Mouse (Mus musculus) embryonic facial prominence, embryonic 11.5 days (tissue): ENCODE measurements around the gene Entpd2. TPM values are rescaled to one million over a fixed set of nuclear protein-coding genes. Genes with fewer than 3 reads are reported as not detected.

Source experiments
- ATAC-seq: fragments of 200-750 bp; cut with Nextera tagmentation; replicated peaks from 2 replicates; pipeline ENCODE4 v1.8.0; 2017; ENCODE audit warnings: low read depth; ENCODE audit not compliant: insufficient number of reproducible peaks, low FRiP score, low TSS enrichment
- DNase-seq: peaks from one replicate; pipeline ENCODE4 v3.0.0-alpha.2; 2015; ENCODE audit warnings: low spot score
- H3K27ac ChIP-seq: fragments of 300-500 bp; sonication (generic); replicated peaks from 2 replicates; pipeline ENCODE4 v1.5.1; 2014; ENCODE audit warnings: mild to moderate bottlenecking, low read depth, low read length, control low read depth
- H3K27me3 ChIP-seq: fragments of 300-500 bp; sonication (generic); 2 replicates; pipeline ENCODE4 v1.6.1; 2014; ENCODE audit warnings: mild to moderate bottlenecking, low read length, moderate library complexity, mixed read lengths; ENCODE audit not compliant: control insufficient read depth, insufficient read depth
- H3K36me3 ChIP-seq: fragments of 300-500 bp; sonication (generic); replicated peaks from 2 replicates; pipeline ENCODE4 v1.6.1; 2014; ENCODE audit warnings: low read depth, mild to moderate bottlenecking, low read length, moderate library complexity, mixed read lengths; ENCODE audit not compliant: control insufficient read depth, insufficient read depth
- H3K4me1 ChIP-seq: fragments of 300-500 bp; sonication (generic); 2 replicates; pipeline ENCODE4 v1.6.1; 2014; ENCODE audit warnings: low read length, mixed read lengths; ENCODE audit not compliant: control insufficient read depth, insufficient read depth
- H3K4me2 ChIP-seq: fragments of 300-500 bp; sonication (generic); 2 replicates; pipeline ENCODE4 v1.6.1; 2014; ENCODE audit warnings: low read depth, mild to moderate bottlenecking, control low read depth, low read length, moderate library complexity
- H3K4me3 ChIP-seq: fragments of 300-500 bp; sonication (generic); 2 replicates; pipeline ENCODE4 v1.5.1; 2014; ENCODE audit warnings: low read depth, low read length, control low read depth
- H3K9ac ChIP-seq: fragments of 300-500 bp; sonication (generic); replicated peaks from 2 replicates; pipeline ENCODE4 v1.6.1; 2014; ENCODE audit warnings: mild to moderate bottlenecking, control low read depth, low read length
- H3K9me3 ChIP-seq: fragments of 300-500 bp; sonication (generic); replicated peaks from 2 replicates; pipeline ENCODE4 v1.6.1; 2016; ENCODE audit warnings: mild to moderate bottlenecking, low read length, inconsistent platforms, mixed read lengths; ENCODE audit not compliant: control insufficient read depth
- WGBS: fragments of 180-500 bp; shearing (Covaris S2); extraction: QIAGEN DNeasy Blood & Tissue Kit; methylation state at CpG from one replicate; pipeline ENCODE4 v1.1.7; 2014; 5-methylcytosine and 5-hydroxymethylcytosine counted together
- polyA plus RNA-seq: library from polyadenylated mRNA; unstranded; fragments of >200 nt; fragmentation: Nextera tagmentation; extraction: Ambion mirVana; gene quantifications from 2 replicates; pipeline ENCODE4 v1.2.1, GENCODE M21; 2014

Entpd2 gene
- polyA plus RNA-seq, 1 experiment from 2014 or later = 0.10 TPM

DNA sequence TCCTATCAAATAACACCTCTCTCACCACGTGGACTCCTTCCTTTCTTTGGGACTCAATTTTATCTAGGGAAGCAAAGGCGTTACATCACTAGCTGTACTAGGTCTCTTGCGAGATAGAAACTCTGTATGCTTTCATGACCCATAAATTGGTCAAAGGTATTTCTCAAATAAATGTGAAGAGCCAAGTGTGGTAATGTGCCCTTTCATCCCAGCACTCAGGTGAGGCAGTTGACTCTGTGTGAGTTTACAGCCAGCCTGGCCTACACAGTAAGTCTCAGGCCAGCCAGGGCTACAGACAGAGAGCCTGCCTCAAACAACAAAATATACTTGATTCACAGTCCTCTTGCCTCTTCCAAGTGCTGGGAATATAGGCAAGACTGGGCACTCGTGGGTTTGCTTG is 35.8 kb upstream of the Entpd2 start:
- peaks cover 6% of the 10 kb centered on the region; the same call in 1 of the 2 replicates for H3K4me1 ChIP-seq
- H3K36me3 ChIP-seq = no peaks in the 10 kb centered on the region; the same call in 1 of the 2 replicates
- no peak overlapping the region for H3K4me3 ChIP-seq
- H3K4me2 ChIP-seq = no peak overlapping the region
- no peak overlapping the region for H3K9ac ChIP-seq
- H3K27me3 ChIP-seq = peaks cover 12% of the 10 kb centered on the region
- no peak for DNase-seq
- no peaks in the 10 kb centered on the region for H3K9me3 ChIP-seq
- H3K27ac ChIP-seq = no peak overlapping the region
- WGBS = 81% methylated on average over 4 of the region's 4 CpGs
- ATAC-seq = no peak

DNA sequence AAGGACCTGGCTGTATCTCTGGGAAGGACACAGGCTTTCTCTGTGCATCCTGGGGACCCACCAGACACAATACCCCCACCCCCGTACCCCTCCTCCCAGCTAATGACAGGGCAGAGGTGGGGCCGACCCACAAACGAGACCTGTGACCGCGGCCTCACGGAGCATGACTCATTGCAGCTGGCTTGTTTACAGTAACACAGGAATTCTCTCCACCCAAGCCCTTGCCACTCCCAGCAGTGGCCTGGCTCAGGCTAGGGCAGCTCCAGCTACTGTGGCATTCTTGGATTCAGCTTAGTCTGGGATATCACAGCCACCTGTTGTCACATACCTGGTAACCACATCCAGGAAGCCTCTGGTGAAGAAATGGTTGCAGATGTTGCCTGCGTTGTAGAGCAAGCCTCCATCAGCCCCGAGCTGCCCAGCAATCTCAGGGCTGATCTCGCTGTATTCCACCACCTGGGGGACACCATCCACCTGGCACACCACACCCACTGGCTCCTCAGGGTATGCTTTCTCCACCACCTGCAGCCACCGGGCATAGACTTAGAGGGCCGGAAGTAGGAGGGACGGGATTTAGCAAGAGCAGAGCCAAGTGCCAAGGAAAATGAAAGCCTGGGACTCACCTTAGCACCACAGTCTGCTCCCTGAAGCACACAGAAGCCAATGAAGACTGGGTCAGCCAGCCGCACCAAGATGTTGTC is 32.0 kb upstream of the Entpd2 start:
- Histone ChIP-seq H3K27ac (no peak overlapping the region), H3K9ac (no peak overlapping the region; the same call in 1 of the 2 replicates), H3K27me3 (peaks cover 13% of the 10 kb centered on the region), H3K4me1 (peaks cover 3% of the 10 kb centered on the region; the same call in 1 of the 2 replicates), H3K4me2 (no peak overlapping the region), H3K36me3 (no peaks in the 10 kb centered on the region), H3K9me3 (no peaks in the 10 kb centered on the region), H3K4me3 (no peak overlapping the region)
- ATAC-seq (0 out of 2 replicates have a peak, but pooled peaks have one; percentile 4), DNase-seq (no peak)
- 54% methylated on average over 13 of the region's 13 CpGs for WGBS

DNA sequence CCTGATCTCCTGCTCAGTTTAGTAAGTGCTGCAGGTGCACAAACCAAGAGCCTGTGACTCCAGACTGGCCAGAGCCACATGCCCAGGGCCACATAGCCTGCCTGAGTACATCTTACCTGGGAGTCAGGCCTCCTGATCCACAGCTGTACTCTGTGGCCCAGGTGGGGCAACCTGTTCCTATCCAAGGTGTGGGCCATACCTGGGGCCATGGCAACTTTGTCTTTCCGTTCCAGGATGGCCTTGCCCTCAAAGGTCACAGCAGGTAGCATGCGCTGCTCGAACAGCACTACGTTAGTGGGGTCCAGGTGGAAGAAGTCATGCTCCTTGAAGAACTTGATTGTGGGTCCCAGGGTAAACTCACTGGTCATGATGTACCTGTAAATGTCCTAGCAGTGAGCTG is 31.4 kb upstream of the Entpd2 start:
- H3K9me3 ChIP-seq = no peaks in the 10 kb centered on the region
- no peak for DNase-seq
- peaks cover 13% of the 10 kb centered on the region for H3K27me3 ChIP-seq
- WGBS = 86% methylated on average over 4 of the region's 4 CpGs
- H3K27ac ChIP-seq = no peak overlapping the region
- H3K4me3 ChIP-seq = no peak overlapping the region
- H3K36me3 ChIP-seq = no peaks in the 10 kb centered on the region
- ATAC-seq = no peak
- no peak overlapping the region; the same call in 1 of the 2 replicates for H3K9ac ChIP-seq
- no peak overlapping the region for H3K4me2 ChIP-seq
- H3K4me1 ChIP-seq = peaks cover 3% of the 10 kb centered on the region; the same call in 1 of the 2 replicates

DNA sequence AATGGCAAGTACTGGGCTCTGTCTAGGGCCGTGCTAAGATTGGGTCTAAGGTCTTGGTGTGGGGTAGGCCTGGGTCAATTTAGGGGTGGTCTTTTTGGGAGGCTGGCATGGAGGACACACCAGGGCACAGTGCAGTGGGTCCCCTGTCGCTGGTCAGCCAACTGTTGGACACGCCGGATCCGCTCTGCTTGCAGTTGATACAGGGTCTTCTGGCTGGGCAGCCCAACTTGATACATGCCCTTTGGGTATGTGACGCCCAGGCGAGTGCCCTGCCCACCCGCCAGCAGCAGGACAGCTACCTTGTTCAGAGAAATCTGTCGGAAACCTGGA is 30.9 kb upstream of the Entpd2 start:
- no peak overlapping the region for H3K27ac ChIP-seq
- peaks cover 13% of the 10 kb centered on the region for H3K27me3 ChIP-seq
- no peaks in the 10 kb centered on the region for H3K9me3 ChIP-seq
- whole genome bisulfite sequencing = 19% methylated on average over 9 of the region's 9 CpGs
- peak overlapping the region; percentile 66 for H3K9ac ChIP-seq
- H3K4me1 ChIP-seq = peaks cover 3% of the 10 kb centered on the region; the same call in 1 of the 2 replicates
- H3K4me2 ChIP-seq = peak overlapping the region; percentile 97
- ATAC-seq = peak; percentile 30; the same call in 1 of the 2 replicates
- H3K36me3 ChIP-seq = no peaks in the 10 kb centered on the region
- no peak for DNase-seq
- H3K4me3 ChIP-seq = peak overlapping the region; percentile 54

DNA sequence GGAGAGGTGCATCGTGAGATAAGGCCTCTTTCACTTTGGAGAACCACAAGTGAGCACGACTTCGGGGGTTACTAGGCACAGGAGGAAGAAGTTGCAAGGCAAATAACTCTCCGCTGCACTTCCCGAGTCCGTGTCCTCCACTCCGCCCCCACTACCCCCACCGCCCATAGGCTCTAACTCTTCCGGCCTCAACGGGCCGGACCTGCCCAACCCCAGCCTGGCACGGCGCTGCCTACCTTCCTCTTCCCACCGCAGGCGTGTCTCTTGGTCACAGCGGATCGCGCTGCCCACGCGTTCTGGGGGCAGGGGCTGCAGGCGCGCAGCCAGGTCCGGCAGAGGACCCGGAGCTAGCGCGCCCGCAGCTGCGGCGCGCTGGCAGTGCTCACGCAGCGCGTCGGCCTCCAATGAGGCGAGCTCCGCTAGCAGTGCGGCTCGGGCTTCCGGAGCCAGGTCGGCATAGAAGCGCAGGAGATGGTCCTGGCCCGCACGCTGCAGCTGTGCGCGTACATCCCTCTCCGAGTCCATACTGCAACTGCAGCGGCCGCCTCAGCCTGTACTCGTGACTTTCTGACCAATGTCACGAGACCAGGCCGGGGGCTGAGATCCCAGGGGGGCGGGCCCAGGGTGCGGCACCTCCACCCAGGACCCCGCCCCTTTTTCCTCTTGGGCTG is 30.4 kb upstream of the Entpd2 start, which contains the start of gene Uap1l1:
TSS of gene Uap1l1 (minus strand) at position 592 of the 671 bp plus-strand sequence.
- Histone ChIP-seq H3K4me1 (peaks cover 3% of the 10 kb centered on the region; the same call in 1 of the 2 replicates), H3K9ac (peak within 1 kb of the TSS; percentile 66), H3K27ac (no peak within 1 kb of the TSS), H3K36me3 (no peaks in the 10 kb centered on the region), H3K4me3 (peak within 1 kb of the TSS; percentile 54), H3K9me3 (no peaks in the 10 kb centered on the region), H3K4me2 (peak within 1 kb of the TSS; percentile 97), H3K27me3 (peaks cover 13% of the 10 kb centered on the region)
- peak; percentile 76 for DNase-seq
- peak; percentile 74 for ATAC-seq
- WGBS = under 1% methylated on average over 54 of the region's 54 CpGs

DNA sequence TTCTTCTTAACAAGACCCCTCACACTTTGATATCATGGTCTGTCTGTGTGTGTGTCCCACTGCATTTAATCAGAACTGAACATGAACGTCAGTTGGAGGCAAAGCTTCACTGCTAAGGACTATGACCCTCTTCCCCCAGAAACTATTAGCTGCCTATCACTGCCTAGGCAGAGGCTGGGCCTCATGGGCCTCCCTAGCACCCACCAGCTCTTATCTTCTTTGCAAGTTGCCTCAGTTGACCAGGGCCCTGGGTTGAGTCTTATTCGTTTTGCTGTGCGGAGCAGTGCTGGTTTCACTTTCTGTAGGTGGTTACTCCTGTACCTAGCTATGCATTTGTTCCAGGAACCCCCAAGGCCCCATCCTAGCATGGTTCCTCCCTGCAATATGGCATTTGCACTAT is 25.7 kb upstream of the Entpd2 start:
- DNase-seq (no peak), ATAC-seq (no peak)
- H3K4me2 ChIP-seq = no peak overlapping the region
- H3K4me3 ChIP-seq = no peak overlapping the region
- no peaks in the 10 kb centered on the region for H3K9me3 ChIP-seq
- no peak overlapping the region for H3K27ac ChIP-seq
- H3K4me1 ChIP-seq = peaks cover 8% of the 10 kb centered on the region
- no peaks in the 10 kb centered on the region for H3K27me3 ChIP-seq
- WGBS = 79% methylated on average over 3 of the region's 3 CpGs
- no peaks in the 10 kb centered on the region for H3K36me3 ChIP-seq
- no peak overlapping the region for H3K9ac ChIP-seq

DNA sequence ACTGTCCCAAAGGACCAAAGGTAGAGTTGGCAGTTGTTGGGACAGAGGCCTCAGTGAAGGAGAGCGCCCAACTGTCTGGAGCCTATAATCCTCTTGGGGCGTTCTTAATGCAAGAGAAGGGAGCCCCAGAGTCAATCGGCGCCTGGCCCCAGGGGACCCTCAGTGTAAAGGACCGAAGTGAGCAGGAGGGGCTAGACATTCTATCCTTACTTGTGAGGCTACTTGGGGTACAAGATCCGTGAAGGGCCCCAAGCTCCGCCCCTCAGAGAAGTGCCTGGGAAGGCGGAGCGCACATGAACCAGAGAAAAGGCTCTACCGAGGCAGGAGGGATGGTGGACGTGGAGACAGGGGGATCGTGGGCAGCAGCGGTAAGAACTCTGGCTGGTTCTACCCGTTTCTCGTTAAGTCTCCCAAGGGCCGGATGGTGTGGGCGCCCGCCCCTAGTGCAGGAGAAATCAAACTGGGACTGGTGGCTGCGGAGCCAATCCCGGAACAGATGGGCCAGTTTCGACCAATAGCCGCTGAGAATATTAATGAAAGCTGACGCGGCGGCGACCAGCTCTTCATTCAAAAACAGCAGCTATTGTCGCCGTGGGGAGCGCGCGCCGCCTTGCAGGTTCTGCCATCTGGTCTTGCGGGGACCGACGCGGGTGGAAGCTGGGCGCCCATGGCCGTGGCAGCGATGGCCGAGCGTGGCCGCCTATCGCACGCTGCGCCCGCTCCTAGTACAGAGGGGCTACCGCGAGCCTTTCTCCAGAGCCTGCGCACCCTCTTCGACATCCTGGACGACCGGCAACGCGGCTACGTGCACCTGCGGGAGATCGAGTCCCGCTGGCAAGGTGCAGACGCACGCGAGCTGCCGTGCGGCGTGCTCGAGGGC is 23.7 kb upstream of the Entpd2 start, which contains the start of gene Sapcd2:
TSS of gene Sapcd2 (plus strand) at position 558 of the 880 bp plus-strand sequence.
- DNase-seq (peak; percentile 93), ATAC-seq (peak; percentile 92)
- peak within 1 kb of the TSS; percentile 79 for H3K4me3 ChIP-seq
- H3K27me3 ChIP-seq = no peaks in the 10 kb centered on the region
- no peaks in the 10 kb centered on the region for H3K9me3 ChIP-seq
- H3K4me1 ChIP-seq = peaks cover 8% of the 10 kb centered on the region
- no peaks in the 10 kb centered on the region; the same call in none of the 2 replicates for H3K36me3 ChIP-seq
- under 1% methylated on average over 65 of the region's 65 CpGs for WGBS
- H3K27ac ChIP-seq = peak within 1 kb of the TSS; percentile 82
- peak within 1 kb of the TSS; percentile 82 for H3K9ac ChIP-seq
- peak within 1 kb of the TSS; percentile 96 for H3K4me2 ChIP-seq
